Mouse (Mus musculus): ENCODE measurements around the gene Rab7b. TPM values are rescaled to one million over a fixed set of nuclear protein-coding genes. Genes with fewer than 3 reads are reported as not detected.

The Rab7b gene
- 1.5 TPM for polyA plus RNA-seq (2012; fragmentation: generic; extraction: Trizol)

DNA sequence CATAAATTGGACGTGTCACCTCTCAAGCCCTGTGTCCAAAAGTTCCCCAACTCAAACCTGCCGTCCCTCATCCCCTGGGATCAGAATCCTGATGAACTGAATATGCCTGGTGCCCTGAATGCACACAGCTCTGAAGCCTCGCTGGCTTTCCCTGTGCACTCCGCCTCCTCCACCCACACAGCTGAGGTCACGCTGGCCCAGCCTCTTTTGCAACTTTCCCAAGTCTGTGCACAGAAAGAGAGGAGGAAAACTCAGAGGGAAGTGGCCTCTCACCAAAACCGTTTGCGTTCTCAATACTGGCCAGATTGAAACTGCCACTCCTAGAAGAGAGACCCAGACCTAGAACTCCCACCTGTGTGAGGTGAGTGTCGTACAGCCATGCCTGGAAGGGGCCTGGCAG is at the start of gene Rab7b:
TSS of gene Rab7b (plus strand) at position 221 of the 400 bp plus-strand sequence.
- Histone ChIP-seq H3K4me3 (peak within 1 kb of the TSS; percentile 8), H3K4me2 (ENCODE audit: low read depth) (peak within 1 kb of the TSS; percentile 77)
- TF ChIP-seq E2F4 (IDR thresholded peaks at IDR 0.05; ENCODE audit: insufficient read depth) (no peak), MYOD1 (IDR thresholded peaks at IDR 0.05; ENCODE audit: control insufficient read depth in 1 of 3, insufficient read length in 2 of 3, low read depth in 2 of 3) (no peak), POLR2AphosphoS2 (IDR thresholded peaks at IDR 0.05; ENCODE audit: insufficient read length, low read depth) (no peak), CEBPB (IDR thresholded peaks at IDR 0.05; ENCODE audit: insufficient read depth, poor library complexity, severe bottlenecking) (peak; percentile 57)

GRCm38 (mm10) chr1:131640062-131640461 is 48.4 kb upstream of the Rab7b start:
- TF ChIP-seq TCF12 (IDR thresholded peaks at IDR 0.05; ENCODE audit: insufficient read depth, poor library complexity, severe bottlenecking) (no peak), SRF (IDR thresholded peaks at IDR 0.05; ENCODE audit: control insufficient read depth, insufficient read length, low read depth) (no peak)
- H3K4me2 ChIP-seq (ENCODE audit: low read depth) = no peak overlapping the region
- H3K36me3 ChIP-seq (ENCODE audit: control insufficient read depth, insufficient read depth) = no peaks in the 10 kb centered on the region
- no peaks in the 10 kb centered on the region for H3K79me2 ChIP-seq (ENCODE audit: control insufficient read depth, insufficient read depth)
- no peak overlapping the region for H3K4me3 ChIP-seq
- peaks cover 7% of the 10 kb centered on the region for H3K27me3 ChIP-seq (ENCODE audit: control insufficient read depth, insufficient read depth, insufficient read length)
- no peak overlapping the region for H3ac ChIP-seq (ENCODE audit: control insufficient read depth, insufficient read length)

More for the DNA sequence above, at the start of gene Rab7b:
- no peaks in the 10 kb centered on the region for H3K36me3 ChIP-seq (ENCODE audit: control insufficient read depth, insufficient read depth)
- H3ac ChIP-seq (ENCODE audit: control insufficient read depth, insufficient read length) = no peak within 1 kb of the TSS
- no peaks in the 10 kb centered on the region for H3K79me2 ChIP-seq (ENCODE audit: control insufficient read depth, insufficient read depth)
- H3K27me3 ChIP-seq (ENCODE audit: control insufficient read depth, insufficient read depth, insufficient read length) = no peaks in the 10 kb centered on the region

- Histone ChIP-seq H3ac (ENCODE audit: control insufficient read depth, insufficient read length) (no peak overlapping the region), H3K36me3 (ENCODE audit: control insufficient read depth, insufficient read depth) (no peaks in the 10 kb centered on the region), H3K27me3 (ENCODE audit: control insufficient read depth, insufficient read depth, insufficient read length) (peaks cover 7% of the 10 kb centered on the region), H3K79me2 (ENCODE audit: control insufficient read depth, insufficient read depth) (no peaks in the 10 kb centered on the region), H3K4me3 (no peak overlapping the region), H3K4me2 (ENCODE audit: low read depth) (no peak overlapping the region)
- TF ChIP-seq TCF3 (IDR thresholded peaks at IDR 0.05; ENCODE audit: insufficient read length, low read depth) = no peak
- no peak for TF ChIP-seq SRF (IDR thresholded peaks at IDR 0.05; ENCODE audit: control insufficient read depth, insufficient read length, low read depth)
- TF ChIP-seq E2F4 (IDR thresholded peaks at IDR 0.05; ENCODE audit: insufficient read depth) = no peak
- TF ChIP-seq REST (IDR thresholded peaks at IDR 0.05; ENCODE audit: insufficient read depth, insufficient read length) = no peak
These were observed 46.9 kb upstream of the Rab7b start for GRCm38 (mm10) chr1:131641565-131641964.

DNA sequence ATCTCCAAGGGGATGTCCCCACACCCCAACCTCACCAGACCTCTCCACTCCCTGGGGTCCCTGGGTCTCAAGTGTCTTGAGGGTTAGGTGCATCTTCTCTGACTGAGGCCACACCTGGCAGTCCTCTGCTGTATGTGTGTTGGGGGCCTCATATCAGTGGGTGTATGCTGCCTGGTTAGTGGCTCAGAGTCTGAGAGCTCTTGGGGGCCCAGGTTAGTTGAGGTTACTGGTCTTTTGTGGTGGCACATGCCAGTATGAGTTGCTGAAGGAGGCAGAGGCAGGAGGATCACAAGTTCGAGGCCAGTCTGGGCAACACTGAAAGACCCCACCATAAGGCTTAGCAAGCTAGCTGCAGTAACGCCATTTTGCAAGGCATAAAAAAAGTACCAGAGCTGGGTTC is 46.2 kb upstream of the Rab7b start:
- Histone ChIP-seq H3K36me3 (ENCODE audit: control insufficient read depth, insufficient read depth) (no peaks in the 10 kb centered on the region), H3K4me2 (ENCODE audit: low read depth) (no peak overlapping the region), H3K4me3 (no peak overlapping the region), H3K27me3 (ENCODE audit: control insufficient read depth, insufficient read depth, insufficient read length) (peaks cover 1% of the 10 kb centered on the region), H3ac (ENCODE audit: control insufficient read depth, insufficient read length) (no peak overlapping the region), H3K79me2 (ENCODE audit: control insufficient read depth, insufficient read depth) (no peaks in the 10 kb centered on the region)
- TF ChIP-seq MYOG (IDR thresholded peaks at IDR 0.05; ENCODE audit: control insufficient read depth in 1 of 3, insufficient read depth in 1 of 3, insufficient read length in 2 of 3, low read depth in 2 of 3) (no peak), CEBPB (IDR thresholded peaks at IDR 0.05; ENCODE audit: insufficient read depth, poor library complexity, severe bottlenecking) (no peak), TCF12 (IDR thresholded peaks at IDR 0.05; ENCODE audit: insufficient read depth, poor library complexity, severe bottlenecking) (no peak), E2F4 (IDR thresholded peaks at IDR 0.05; ENCODE audit: insufficient read depth) (no peak), USF1 (IDR thresholded peaks at IDR 0.05; ENCODE audit: low read depth) (no peak), MYOD1 (IDR thresholded peaks at IDR 0.05; ENCODE audit: control insufficient read depth in 1 of 3, insufficient read length in 2 of 3, low read depth in 2 of 3) (no peak), SRF (IDR thresholded peaks at IDR 0.05; ENCODE audit: control insufficient read depth, insufficient read length, low read depth) (no peak), MAX (IDR thresholded peaks at IDR 0.05; ENCODE audit: low read depth) (no peak), REST (IDR thresholded peaks at IDR 0.05; ENCODE audit: insufficient read depth, insufficient read length) (no peak), POLR2AphosphoS2 (IDR thresholded peaks at IDR 0.05; ENCODE audit: insufficient read length, low read depth) (no peak), POLR2A (IDR thresholded peaks at IDR 0.05; ENCODE audit: insufficient read length, low read depth) (no peak), TCF3 (IDR thresholded peaks at IDR 0.05; ENCODE audit: insufficient read length, low read depth) (no peak)

- Histone ChIP-seq H3K4me3 (no peak overlapping the region), H3K79me2 (ENCODE audit: control insufficient read depth, insufficient read depth) (no peaks in the 10 kb centered on the region), H3ac (ENCODE audit: control insufficient read depth, insufficient read length) (no peak overlapping the region), H3K4me2 (ENCODE audit: low read depth) (no peak overlapping the region), H3K36me3 (ENCODE audit: control insufficient read depth, insufficient read depth) (no peaks in the 10 kb centered on the region), H3K27me3 (ENCODE audit: control insufficient read depth, insufficient read depth, insufficient read length) (peaks cover 12% of the 10 kb centered on the region)
- TF ChIP-seq MYOG (IDR thresholded peaks at IDR 0.05; ENCODE audit: control insufficient read depth in 1 of 3, insufficient read depth in 1 of 3, insufficient read length in 2 of 3, low read depth in 2 of 3) (no peak), REST (IDR thresholded peaks at IDR 0.05; ENCODE audit: insufficient read depth, insufficient read length) (no peak), SRF (IDR thresholded peaks at IDR 0.05; ENCODE audit: control insufficient read depth, insufficient read length, low read depth) (no peak), MYOD1 (IDR thresholded peaks at IDR 0.05; ENCODE audit: control insufficient read depth in 1 of 3, insufficient read length in 2 of 3, low read depth in 2 of 3) (no peak), USF1 (IDR thresholded peaks at IDR 0.05; ENCODE audit: low read depth) (no peak), TCF3 (IDR thresholded peaks at IDR 0.05; ENCODE audit: insufficient read length, low read depth) (no peak), E2F4 (IDR thresholded peaks at IDR 0.05; ENCODE audit: insufficient read depth) (no peak), TCF12 (IDR thresholded peaks at IDR 0.05; ENCODE audit: insufficient read depth, poor library complexity, severe bottlenecking) (no peak), CEBPB (IDR thresholded peaks at IDR 0.05; ENCODE audit: insufficient read depth, poor library complexity, severe bottlenecking) (no peak), MAX (IDR thresholded peaks at IDR 0.05; ENCODE audit: low read depth) (no peak), POLR2A (IDR thresholded peaks at IDR 0.05; ENCODE audit: insufficient read length, low read depth) (no peak), POLR2AphosphoS2 (IDR thresholded peaks at IDR 0.05; ENCODE audit: insufficient read length, low read depth) (no peak)
These were observed 35.6 kb upstream of the Rab7b start for GRCm38 (mm10) chr1:131652670-131653443.

Measured in myocyte (in vitro differentiated cells).